Mouse (Mus musculus): ENCODE measurements at regions not wholly inside any gene's neighbourhood (a gene's known extent, or its start where the extent isn't known, plus 50 kb on each side); places are given as distances from the start of the nearest gene placed in this dataset.

DNA sequence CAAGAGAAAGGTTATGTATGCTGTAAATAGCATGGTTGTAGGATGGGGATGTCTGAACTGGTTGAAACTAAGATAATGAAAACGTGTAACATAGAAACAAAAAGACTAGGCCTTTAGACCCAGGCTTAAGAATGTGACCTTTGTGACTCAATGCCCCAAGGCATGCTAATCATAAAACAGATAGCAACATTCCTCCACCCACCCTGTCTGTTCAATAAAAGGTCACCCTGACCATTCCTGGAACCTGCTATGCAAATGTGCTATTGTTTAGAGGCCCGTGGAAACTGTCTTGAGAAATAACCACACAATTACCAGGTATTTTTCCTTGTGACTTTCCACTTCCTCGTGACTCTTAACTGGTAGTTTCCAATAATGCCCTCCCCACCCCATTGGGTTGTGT lies 288.3 kb upstream of the Alcam start:
- no peak for DNase-seq

DNA sequence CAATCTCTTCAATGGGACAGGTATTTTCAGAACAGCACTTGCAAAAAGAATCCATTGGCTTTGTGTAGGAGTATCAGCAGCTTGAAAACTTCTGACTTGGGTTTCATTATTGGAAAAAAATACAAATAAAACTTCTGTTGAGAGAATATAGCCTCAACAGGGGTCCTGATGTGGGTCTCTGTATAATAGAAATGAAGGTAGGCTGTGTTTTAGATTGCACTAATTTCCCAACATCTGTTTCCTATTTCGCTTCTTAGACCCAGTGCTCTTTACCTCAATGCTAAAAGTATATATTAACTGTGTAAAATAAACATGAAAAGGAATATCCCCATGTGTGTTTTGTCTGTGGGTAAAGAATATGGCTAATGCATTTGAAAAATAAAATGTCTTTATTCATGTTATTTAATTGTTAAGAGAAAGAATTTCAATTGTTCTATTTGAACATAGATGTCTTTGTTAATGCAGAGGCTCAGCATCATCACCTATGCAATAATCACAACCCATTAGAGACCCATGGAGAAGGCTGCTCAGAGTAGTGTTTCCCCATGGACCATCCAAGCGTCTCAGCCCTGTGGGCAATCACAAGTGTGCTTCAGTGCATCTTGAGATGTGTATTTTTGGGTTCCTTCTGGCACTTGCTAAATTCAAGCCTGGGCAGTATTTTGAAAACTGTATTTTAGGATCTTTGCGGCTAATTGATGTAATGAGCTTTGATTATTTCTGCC lies 272.4 kb upstream of the Alcam start:
- no peak for DNase-seq

DNA sequence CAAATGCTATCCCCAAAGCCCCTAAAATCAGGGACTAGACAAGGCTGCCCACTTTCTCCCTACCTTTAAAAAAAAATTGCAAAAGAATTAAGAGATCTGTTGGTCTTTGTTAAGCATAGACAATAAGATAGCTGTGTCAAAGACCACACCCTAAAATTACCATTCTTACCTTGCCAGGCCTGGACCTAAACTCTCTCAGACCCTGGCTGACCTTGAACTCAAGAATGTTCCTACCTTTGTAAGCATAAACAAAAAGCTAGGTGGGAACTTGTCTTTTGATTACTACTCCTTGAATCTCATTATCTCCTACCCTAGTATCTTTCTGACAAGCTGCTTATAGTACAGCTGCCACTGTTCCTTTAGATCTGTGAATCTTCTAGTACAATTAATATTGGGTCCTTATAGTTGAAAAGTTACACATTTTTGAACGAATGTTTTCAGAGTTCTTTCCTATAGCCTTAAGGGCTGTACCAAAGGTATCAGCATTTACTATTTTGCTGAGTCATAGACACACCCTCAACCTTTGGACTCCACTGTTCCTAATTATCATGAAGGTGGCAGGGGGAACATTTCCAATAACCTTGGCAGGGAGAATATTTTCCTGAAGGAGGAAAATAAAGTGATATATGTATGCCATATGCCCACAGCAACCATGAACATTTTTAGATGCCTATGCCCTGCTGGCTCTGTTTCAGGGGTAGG lies 264.5 kb upstream of the Alcam start:
- no peak for DNase-seq

DNA sequence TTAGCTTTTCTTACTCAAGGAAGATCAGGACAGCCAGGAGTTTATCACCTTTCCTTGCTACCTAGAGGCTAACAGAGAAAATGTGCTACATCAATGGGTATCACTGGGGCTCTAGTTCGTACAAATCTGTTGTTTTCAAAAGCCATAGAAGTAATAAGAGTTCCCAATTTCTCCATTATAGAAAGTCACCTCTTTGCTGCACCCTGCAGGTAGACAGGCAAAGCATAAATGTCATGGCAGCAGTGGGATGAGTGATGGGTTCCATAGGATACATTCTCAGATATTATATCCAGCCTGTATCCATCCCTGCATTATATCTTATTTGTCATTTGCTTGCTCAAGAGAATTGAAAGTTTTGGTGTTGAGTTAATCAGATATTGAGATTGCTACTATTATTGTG lies 236.4 kb upstream of the Alcam start:
- no peak for DNase-seq

DNA sequence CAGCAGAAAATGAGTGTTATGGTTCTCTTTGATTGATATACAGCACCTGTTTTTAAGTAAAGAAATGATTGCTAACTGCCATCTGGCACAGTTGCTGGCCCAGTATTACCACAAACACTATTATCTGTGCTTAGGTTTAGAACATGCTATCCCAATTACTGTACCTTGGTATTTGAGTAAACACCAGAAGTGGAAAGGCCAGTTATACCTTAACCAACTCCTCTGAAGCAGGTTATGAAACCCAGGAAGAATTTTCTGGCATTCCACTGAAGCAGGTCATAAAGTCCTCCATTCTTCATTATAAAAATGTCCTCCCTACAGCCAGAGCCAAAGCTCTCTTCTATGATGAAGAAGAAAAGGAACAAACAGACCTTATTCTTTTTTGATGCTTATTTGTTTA lies 201.0 kb upstream of the Alcam start:
- DNase-seq: no peak
